Mouse (Mus musculus) CD4-positive, CD25-positive, alpha-beta regulatory T cell, adult 2 months (primary cell): ENCODE measurements around the gene Gm10490.

Source experiments
- DNase-seq: peaks from one replicate; pipeline ENCODE4 v3.0.0-alpha.2; 2012; ENCODE audit warnings: low read depth, low spot score

The Gm10490 gene

DNA sequence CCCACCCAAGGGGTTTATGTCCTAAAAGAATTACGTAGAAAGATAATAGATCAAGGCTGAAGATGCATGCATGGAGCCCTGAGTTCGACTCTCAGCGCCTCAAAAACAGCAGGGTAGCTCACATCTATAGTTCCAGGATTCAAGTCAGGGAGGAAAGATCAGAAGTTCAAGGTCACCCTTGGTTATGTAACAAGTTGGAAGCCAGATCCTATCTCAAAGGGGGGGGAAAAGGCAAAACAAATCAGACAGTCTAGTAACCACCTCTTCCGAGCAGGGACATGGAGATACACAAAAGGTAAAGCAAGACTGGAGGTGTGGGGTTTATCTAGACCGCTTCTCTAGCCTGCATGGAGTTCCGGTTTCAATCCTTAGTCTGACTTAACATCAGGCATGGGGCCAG, 16.9 kb downstream of the Gm10490 start:
- DNase-seq = no peak

DNA sequence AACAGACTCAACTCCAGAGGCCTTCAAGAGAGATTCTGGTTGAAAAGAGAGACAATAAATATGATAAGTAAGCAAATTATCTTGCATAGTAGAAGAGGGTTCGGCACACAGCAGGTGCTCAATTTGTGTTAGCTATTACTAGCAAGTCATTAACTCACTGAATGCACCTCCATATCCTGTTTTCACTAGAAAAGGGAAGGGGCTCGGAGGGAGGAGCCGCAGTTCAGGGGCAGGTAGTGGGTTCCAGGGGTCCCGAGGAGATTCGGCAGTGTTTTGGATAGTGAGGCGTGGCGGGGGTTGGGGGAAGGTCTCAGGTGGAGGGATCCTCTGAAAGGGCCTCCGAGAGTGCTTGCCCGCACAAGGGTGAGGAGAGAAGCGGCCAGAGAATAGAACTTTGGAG, 17.8 kb downstream of the Gm10490 start:
- DNase-seq = no peak

DNA sequence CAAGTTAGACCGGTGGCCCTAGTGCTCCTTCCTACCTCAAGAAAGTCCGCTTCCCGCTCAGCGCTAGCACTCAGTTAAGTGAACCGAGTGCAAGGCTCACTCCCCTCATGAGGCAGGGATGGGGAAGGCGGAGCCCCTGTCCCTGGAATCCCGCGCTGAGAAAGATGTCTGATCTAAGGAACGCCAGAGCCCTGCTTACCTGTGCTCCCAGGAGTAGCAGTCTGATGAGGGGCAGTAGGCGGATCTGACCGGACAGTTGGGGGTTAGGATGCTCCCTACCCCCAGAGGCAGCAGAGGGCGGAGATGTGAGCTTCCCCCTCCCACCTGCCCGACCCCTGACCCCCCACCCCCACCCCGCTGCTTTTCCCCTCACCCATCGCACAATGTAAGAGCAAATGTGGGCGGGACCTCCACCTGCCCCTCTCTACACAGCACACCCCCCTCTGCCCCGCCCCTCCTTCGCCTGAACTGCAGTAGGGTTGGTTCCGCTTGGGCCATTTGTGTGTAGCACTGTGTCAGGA, 19.0 kb downstream of the Gm10490 start, which contains the start of gene Eras:
TSS of gene Eras (minus strand) at position 338 of the 521 bp plus-strand sequence.
- no peak for DNase-seq

DNA sequence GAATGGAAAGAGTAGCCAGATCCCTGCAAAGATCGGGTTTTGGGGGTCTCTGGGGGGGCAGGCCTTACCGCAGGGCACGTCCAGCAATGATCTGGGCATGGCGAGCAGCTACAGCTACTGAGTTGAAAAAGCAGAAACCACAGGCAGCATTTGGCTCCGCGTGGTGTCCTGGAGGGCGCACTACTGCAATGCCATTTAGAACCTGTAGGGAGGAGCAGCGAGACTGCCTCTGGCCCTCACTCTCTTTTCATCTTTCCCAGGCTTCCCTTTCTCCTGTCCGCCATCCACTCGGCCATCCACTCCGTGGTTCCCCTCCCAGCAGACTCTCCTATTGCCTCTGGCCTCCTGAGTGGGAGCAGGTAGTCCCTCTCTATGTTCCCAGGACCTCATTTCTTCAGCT, 27.5 kb downstream of the Gm10490 start:
- DNase-seq = no peak

DNA sequence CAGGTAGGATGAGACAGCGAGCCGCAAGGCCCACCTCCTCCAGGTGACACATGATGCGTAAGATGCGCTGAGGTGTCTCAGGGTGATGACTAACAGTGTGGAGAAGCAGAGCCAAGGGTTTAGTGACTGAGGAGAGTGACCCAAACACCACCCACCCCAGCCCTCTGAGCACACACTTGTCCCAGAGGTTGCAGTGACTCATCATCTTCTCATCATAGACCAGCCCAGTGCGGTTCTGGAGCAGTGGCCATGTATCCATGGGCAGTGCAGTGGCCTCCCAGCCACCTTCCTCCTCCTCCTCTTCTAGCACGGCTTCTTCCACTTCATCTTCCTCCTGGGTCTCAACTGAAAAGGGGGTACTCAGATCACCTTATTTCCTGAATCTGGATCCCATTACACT, 28.3 kb downstream of the Gm10490 start:
- no peak for DNase-seq

DNA sequence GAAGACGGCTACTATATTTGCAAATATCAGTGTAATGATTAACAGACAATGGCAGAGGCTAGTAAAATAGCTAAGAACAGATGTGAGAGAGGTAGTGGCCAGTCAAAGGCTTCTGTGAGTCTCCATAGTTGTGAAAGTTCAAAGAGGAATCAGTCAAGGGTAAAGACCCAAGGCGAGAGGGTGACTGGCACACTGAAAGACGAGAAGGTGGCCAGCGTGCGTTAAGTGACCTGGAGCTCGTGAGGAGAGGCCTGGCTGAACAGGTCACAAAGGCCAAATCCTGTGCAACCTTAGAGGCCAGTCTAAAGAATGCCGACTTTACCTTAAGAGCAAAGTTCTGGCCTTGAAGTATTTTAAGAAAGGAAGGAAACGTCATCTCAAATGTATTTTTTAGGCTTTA, 36.3 kb downstream of the Gm10490 start:
- no peak for DNase-seq

DNA sequence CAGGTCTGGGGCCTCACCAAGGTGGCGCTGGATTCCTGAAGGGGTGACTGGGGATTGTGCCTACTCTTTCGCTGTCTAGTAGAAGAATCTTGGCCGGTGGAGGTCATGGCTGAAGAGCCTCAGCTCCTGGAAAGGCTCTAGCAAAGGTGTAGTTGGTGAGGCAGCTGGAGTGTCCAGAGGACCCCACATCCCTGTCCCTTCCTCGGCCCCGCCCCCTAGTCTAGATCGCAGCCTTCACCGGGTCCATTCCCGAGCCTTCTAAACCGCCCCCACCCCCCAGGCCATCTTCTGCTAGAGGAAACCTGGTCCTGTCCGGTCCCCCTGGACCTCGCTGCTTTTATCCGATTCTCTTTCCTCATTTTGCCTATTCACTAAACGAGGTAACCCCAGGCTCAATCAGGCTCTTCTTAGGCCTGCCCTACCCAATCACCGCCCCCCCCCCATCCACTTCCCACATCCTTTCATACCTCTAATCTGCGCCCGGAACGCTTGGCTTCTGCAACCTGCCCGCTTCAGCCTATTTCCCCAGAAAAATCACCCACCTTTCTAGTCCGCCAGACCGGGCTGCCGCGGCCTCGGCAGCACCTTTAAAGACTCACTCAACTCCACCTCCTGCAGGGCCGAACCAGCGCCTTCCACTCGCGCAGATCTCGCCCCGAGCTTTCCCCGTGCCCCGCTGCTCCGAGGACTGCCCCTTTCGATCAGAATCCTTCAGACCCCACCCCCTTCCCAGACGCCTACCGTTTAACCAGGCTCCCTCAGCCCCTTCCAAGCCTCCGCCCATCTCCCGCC, 38.0 kb downstream of the Gm10490 start, which contains the start of gene Hdac6:
TSS of gene Hdac6 (minus strand) at position 782 of the 792 bp plus-strand sequence.
- no peak for DNase-seq

DNA sequence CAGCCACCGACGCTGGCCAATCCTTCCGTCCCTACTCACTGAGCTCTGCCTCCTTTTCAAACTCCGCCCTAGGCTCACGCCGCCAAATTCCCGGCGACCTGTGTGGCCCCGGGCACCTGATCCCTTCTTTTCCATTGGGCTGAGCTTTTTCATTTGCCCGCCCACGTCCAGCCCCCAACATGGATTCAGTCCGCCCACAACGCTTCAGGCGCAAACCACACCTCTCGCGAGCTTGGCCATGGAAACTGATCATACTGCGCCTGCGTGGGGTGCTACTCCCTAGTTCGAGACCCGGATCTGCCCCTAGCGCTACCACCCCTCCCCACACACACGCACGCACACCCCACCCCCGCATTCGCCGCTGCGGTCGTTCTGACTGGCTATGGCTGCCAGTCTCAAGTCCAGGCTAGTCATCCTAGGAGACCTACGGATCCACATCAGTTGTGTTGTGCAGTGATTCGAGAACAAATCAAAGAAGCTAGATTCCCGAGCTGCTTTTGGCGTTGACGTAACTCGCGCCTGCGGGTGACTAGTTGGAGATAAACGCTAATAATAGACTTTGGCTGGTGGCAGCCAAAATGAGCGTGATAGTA, 38.7 kb downstream of the Gm10490 start:
- DNase-seq = peak; percentile 92

DNA sequence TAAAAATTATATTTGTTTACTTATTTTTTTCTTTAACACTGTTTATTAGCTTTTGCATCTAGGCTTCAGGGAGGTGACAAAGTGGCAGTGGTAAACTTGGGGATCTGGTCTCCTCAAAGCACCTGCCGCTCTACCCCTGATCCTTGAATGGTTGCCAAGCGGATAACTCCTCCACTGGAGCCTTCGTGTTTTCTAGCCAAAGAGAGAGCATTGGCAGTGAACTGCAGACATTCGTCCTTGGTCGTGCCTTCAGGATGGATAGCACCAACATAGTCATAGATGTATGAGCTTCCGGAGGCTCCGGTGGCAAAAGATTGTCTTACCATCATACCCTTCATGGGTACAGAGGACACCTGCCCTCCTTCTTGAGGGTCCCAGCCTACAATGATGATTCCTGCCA, 40.7 kb downstream of the Gm10490 start:
- no peak for DNase-seq

DNA sequence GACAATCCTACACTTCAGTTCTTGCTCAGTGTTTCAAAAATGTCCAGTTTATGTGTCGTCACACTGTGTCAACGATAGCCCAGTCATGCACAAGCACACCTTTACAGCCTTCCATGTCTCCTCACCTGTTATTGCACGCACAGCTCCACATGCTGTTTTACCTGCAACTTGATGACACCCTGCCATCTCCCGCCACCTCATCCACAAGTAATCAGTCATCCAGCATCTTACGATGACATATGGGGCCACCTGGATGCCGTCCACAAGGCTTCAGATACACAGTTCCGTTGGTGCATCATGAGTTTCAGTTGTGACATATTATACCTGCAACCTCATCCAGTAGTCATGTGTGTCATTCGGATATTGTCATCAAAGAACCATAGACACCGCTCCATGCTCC, 49.5 kb downstream of the Gm10490 start:
- no peak for DNase-seq
